Mouse (Mus musculus): ENCODE measurements at regions not wholly inside any gene's neighbourhood (a gene's known extent, or its start where the extent isn't known, plus 50 kb on each side); places are given as distances from the start of the nearest gene placed in this dataset.

DNA sequence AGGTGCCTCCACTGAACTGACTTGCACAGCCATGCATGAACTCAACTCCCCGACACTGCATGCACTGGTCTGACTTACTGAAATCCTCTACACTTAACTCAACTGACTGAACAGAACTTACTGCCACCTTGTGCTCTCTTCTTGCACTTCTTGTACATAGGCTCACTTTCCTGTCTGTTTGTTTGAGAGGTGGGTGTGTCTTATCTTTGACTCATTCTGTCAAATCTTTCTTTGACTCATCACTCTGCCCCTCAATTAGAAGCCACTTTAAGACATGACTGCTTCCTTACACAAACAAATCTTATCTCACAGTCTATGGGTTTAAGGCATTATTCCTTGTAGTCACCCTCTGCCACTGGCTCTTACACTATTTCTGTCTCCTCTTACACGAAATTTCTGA lies 505.5 kb downstream of the Brinp3 start:
- 53% methylated on average over 2 of the region's 2 CpGs for WGBS

DNA sequence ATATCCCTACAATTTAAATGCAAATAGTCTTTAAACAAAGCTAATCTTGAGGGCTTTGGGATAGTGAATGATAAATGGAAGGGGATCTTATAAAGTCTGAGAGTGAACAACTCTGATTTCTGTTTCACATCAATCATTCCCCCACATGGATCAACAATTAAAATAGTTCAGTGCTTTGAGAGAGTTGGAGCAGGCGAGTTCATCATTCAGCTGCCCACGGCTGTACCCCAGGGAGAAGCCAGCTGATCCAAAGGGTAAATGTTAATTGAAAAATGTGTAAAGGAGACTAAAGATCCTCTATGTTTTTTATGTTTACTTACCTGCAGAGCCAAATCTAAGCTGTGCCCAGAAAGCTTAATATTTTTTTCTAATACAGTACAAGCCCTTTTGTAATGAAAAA lies 553.2 kb downstream of the Brinp3 start:
- H3K4me2 ChIP-seq (replicated peaks; ENCODE audit: low read depth), result no peak overlapping the region
- H3K27me3 ChIP-seq (ENCODE audit: control insufficient read depth, insufficient read depth, low read length), result no peaks in the 10 kb centered on the region
- no peak overlapping the region for H3K4me3 ChIP-seq (ENCODE audit: low read depth, low read length)
- no peak for TF ChIP-seq CTCF (IDR thresholded peaks at IDR 0.05; ENCODE audit: low read depth)
- DNase-seq (ENCODE audit: low spot score) (no peak), ATAC-seq (ENCODE audit: low FRiP score, low TSS enrichment) (no peak)
- no peaks in the 10 kb centered on the region for H3K4me1 ChIP-seq (replicated peaks; ENCODE audit: control insufficient read depth, insufficient read depth)
- H3K9ac ChIP-seq (ENCODE audit: low read length), result no peak overlapping the region
- H3K36me3 ChIP-seq (ENCODE audit: control insufficient read depth, insufficient read depth, low read length), result no peaks in the 10 kb centered on the region
- no peak overlapping the region for H3K27ac ChIP-seq (replicated peaks)
- H3K9me3 ChIP-seq (ENCODE audit: control insufficient read depth, low read length), result no peaks in the 10 kb centered on the region
- 23% methylated on average over 2 of the region's 2 CpGs for WGBS

More for the DNA sequence above, 505.5 kb downstream of the Brinp3 start:
- no peaks in the 10 kb centered on the region for H3K36me3 ChIP-seq (ENCODE audit: control insufficient read depth, insufficient read depth, low read length)
- H3K4me1 ChIP-seq (replicated peaks; ENCODE audit: control insufficient read depth, insufficient read depth), result no peaks in the 10 kb centered on the region
- no peaks in the 10 kb centered on the region for H3K27me3 ChIP-seq (ENCODE audit: control insufficient read depth, insufficient read depth, low read length)
- TF ChIP-seq EP300 (optimal IDR thresholded peaks at IDR 0.05), result no peak
- TF ChIP-seq CTCF (IDR thresholded peaks at IDR 0.05; ENCODE audit: low read depth), result peak; percentile 26; the same call in 1 of the 2 replicates
- no peak overlapping the region for H3K27ac ChIP-seq (replicated peaks)
- no peak for DNase-seq (ENCODE audit: low spot score)
- H3K4me2 ChIP-seq (replicated peaks; ENCODE audit: low read depth), result no peak overlapping the region
- no peak for ATAC-seq (ENCODE audit: low FRiP score, low TSS enrichment)
- no peaks in the 10 kb centered on the region for H3K9me3 ChIP-seq (ENCODE audit: control insufficient read depth, low read length)
- H3K4me3 ChIP-seq (ENCODE audit: low read depth, low read length), result no peak overlapping the region
- H3K9ac ChIP-seq (ENCODE audit: low read length), result no peak overlapping the region

DNA sequence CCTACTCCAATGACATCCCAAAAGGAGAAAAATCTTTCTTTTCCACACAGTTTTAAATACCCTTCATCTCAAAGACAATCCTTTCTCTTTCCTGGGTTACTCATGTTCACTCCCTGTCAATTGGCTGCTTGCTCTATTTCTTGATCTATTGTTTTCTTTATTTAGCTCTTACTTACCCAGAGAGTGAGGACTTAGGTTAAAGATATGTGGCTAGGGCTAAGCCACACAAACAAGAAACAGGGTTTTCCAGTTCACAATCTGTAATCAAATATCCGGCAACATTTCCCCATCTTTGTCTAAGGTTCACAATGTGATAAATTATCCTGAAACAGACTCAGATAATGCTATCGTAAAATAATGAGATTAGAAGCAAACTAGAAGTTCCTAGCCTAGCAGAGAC lies 563.9 kb downstream of the Brinp3 start:
- TF ChIP-seq CTCF (IDR thresholded peaks at IDR 0.05; ENCODE audit: low read depth) (no peak), EP300 (optimal IDR thresholded peaks at IDR 0.05) (no peak)
- Histone ChIP-seq H3K27me3 (ENCODE audit: control insufficient read depth, insufficient read depth, low read length) (no peaks in the 10 kb centered on the region), H3K27ac (replicated peaks) (no peak overlapping the region), H3K36me3 (ENCODE audit: control insufficient read depth, insufficient read depth, low read length) (no peaks in the 10 kb centered on the region), H3K4me2 (replicated peaks; ENCODE audit: low read depth) (no peak overlapping the region), H3K9me3 (ENCODE audit: control insufficient read depth, low read length) (no peaks in the 10 kb centered on the region), H3K9ac (ENCODE audit: low read length) (no peak overlapping the region), H3K4me3 (ENCODE audit: low read depth, low read length) (no peak overlapping the region), H3K4me1 (replicated peaks; ENCODE audit: control insufficient read depth, insufficient read depth) (no peaks in the 10 kb centered on the region)
- WGBS, result 38% methylated on average over 2 of the region's 2 CpGs
- no peak for ATAC-seq (ENCODE audit: low FRiP score, low TSS enrichment)
- no peak for DNase-seq (ENCODE audit: low spot score)

DNA sequence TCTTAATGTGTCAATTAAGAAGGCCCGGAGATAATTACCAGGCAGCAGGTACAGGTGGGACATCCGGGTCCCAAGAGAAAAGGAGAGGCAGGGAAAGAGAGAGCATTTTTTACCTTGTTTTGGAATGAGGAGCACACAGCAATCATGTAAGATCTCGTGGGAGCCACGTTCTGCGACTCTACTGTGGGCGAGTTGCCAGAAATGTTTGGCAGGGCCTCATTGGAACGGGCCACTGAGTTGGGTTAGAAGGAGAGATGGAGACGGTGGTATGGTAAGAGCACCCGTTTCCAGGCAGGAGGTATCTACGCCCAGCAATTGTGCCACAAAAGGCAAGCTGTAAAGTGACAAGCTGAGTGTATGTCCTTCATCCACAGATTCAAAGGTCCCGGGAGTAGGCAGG lies 579.6 kb downstream of the Brinp3 start:
- no peak overlapping the region for H3K9ac ChIP-seq (ENCODE audit: low read length)
- no peaks in the 10 kb centered on the region for H3K9me3 ChIP-seq (ENCODE audit: control insufficient read depth, low read length)
- ATAC-seq (ENCODE audit: low FRiP score, low TSS enrichment) (no peak), DNase-seq (ENCODE audit: low spot score) (no peak)
- H3K27me3 ChIP-seq (ENCODE audit: control insufficient read depth, insufficient read depth, low read length), result no peaks in the 10 kb centered on the region
- H3K27ac ChIP-seq (replicated peaks), result no peak overlapping the region
- TF ChIP-seq EP300 (optimal IDR thresholded peaks at IDR 0.05), result no peak
- no peak for TF ChIP-seq CTCF (IDR thresholded peaks at IDR 0.05; ENCODE audit: low read depth)
- H3K4me3 ChIP-seq (ENCODE audit: low read depth, low read length), result no peak overlapping the region
- H3K4me2 ChIP-seq (replicated peaks; ENCODE audit: low read depth), result no peak overlapping the region
- 84% methylated on average over 11 of the region's 11 CpGs for WGBS
- no peaks in the 10 kb centered on the region for H3K4me1 ChIP-seq (replicated peaks; ENCODE audit: control insufficient read depth, insufficient read depth)
- no peaks in the 10 kb centered on the region for H3K36me3 ChIP-seq (ENCODE audit: control insufficient read depth, insufficient read depth, low read length)

DNA sequence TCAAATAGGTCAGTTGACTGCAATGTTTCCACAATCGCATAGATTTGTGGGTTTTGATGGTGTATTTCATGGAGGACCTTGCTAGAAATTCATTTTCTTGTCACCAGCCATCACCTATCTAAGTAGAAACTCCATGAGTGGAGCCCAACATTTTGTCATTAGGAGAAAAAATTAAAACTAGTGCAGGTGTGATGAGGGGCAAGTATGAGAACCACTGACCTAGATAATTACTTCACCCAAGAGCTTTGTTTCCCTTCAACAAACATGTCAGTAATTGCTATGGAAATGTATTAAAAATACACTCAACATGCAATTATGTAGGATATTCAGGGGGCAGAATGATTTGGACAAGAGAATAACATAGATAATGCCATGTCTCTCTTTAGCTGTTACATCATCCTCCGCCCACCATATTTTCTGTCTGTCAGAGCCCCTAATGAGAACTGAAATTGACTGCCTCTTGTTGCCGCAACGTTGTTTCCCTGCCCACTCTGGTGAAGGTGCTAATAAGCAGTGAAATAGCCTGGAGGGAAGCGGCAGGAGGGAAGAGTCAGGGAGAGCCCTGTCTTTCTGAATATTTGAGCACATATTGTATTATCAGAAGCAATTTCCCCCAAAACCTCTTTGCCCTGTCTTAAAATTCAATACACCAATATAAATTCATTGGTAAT lies 589.7 kb downstream of the Brinp3 start:
- no peak overlapping the region for H3K27ac ChIP-seq (replicated peaks)
- no peak overlapping the region for H3K4me2 ChIP-seq (replicated peaks; ENCODE audit: low read depth)
- H3K36me3 ChIP-seq (ENCODE audit: control insufficient read depth, insufficient read depth, low read length), result no peaks in the 10 kb centered on the region
- H3K9me3 ChIP-seq (ENCODE audit: control insufficient read depth, low read length), result no peaks in the 10 kb centered on the region
- 57% methylated on average over 5 of the region's 5 CpGs for WGBS
- H3K9ac ChIP-seq (ENCODE audit: low read length), result no peak overlapping the region
- DNase-seq (ENCODE audit: low spot score), result no peak
- ATAC-seq (ENCODE audit: low FRiP score, low TSS enrichment), result no peak
- H3K27me3 ChIP-seq (ENCODE audit: control insufficient read depth, insufficient read depth, low read length), result no peaks in the 10 kb centered on the region
- no peak overlapping the region for H3K4me3 ChIP-seq (ENCODE audit: low read depth, low read length)
- no peaks in the 10 kb centered on the region for H3K4me1 ChIP-seq (replicated peaks; ENCODE audit: control insufficient read depth, insufficient read depth)
- no peak for TF ChIP-seq CTCF (IDR thresholded peaks at IDR 0.05; ENCODE audit: low read depth)
- no peak for TF ChIP-seq EP300 (optimal IDR thresholded peaks at IDR 0.05)

DNA sequence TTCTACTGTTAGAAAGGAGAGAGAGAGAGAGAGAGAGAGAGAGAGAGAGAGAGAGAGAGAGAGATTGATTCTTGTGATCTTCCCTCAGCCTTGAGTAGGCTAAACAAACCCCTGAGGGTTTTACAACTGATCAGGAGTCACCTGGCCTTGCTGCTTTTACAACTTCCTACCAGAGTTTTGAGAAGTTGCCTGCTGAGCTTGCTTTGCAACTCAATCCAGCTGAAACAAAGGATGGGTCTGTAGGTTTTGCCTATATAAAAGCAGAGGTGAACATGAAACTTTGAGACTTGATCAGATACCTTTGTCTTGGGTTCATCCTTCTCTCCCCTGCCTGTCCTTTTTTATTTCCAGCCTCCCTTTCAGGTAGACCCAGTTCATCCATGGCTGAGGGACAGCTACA lies 631.0 kb downstream of the Brinp3 start:
- DNase-seq (ENCODE audit: low spot score) (no peak), ATAC-seq (ENCODE audit: low FRiP score, low TSS enrichment) (no peak)
- H3K9me3 ChIP-seq (ENCODE audit: control insufficient read depth, low read length), result no peaks in the 10 kb centered on the region
- no peak overlapping the region for H3K4me2 ChIP-seq (replicated peaks; ENCODE audit: low read depth)
- TF ChIP-seq CTCF (IDR thresholded peaks at IDR 0.05; ENCODE audit: low read depth) (no peak), EP300 (optimal IDR thresholded peaks at IDR 0.05) (no peak)
- H3K9ac ChIP-seq (ENCODE audit: low read length), result no peak overlapping the region
- no peak overlapping the region for H3K27ac ChIP-seq (replicated peaks)
- no peaks in the 10 kb centered on the region for H3K36me3 ChIP-seq (ENCODE audit: control insufficient read depth, insufficient read depth, low read length)
- H3K4me1 ChIP-seq (replicated peaks; ENCODE audit: control insufficient read depth, insufficient read depth), result no peaks in the 10 kb centered on the region
- H3K4me3 ChIP-seq (ENCODE audit: low read depth, low read length), result no peak overlapping the region
- H3K27me3 ChIP-seq (ENCODE audit: control insufficient read depth, insufficient read depth, low read length), result no peaks in the 10 kb centered on the region
